Mouse (Mus musculus): ENCODE results near the gene Rpl4. TPM values are rescaled to one million over a fixed set of nuclear protein-coding genes. Genes with fewer than 3 reads are reported as not detected.
A peak's percentile ranks its signal among the peaks of the same experiment; 100 is the strongest.
"Not testable (repeated sequence)": the region's sequence is repeated elsewhere in the genome, so short reads cannot be mapped to it uniquely, and the experiment has no call there.

Rpl4 gene
- 1,103 and 1,131 TPM in 2 replicates for polyA plus RNA-seq (2014; fragmentation: Nextera tagmentation; extraction: Ambion mirVana)

DNA sequence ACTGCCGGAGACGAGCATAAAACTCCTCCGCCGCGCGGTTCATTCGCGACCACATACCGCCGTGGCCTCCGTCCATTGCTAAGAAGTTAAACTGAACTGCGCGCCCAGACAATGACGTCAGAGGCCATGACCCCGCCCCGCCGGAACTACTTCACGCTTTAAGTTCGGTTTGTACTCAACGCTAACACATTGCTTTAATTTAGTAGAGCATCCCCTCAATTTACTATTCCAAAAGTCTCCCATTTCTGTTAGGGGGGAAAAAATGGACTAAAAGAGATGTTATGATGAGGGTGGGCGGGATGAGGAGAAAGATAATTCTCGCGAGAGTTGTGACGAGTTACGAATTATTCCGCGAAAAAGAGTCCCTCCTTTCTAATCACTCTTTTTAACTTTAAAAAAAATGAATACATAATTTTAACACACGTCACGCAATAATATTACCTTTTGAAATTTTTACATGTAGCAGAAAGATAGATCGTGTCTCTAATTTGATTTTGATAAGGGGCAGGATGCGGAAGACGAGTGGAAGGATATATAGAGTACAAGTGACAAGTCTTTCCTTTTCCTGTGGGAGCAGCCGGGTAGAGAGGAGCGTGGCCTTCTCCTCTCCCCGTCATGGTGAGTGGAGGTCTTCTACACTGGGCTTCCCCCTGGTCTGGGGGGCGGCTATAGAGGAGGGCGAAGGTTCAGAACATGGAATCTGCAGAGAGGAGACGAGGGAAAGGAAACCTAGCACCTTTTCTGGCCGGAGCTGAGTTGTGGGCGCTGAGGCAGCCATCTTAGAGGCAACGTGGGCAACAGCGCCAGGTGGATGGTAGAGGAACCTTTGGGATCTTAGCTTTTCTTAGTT, at the start of gene Rpl4, which contains the start of gene Zwilch:
Rpl4 (plus strand) TSS at position 560 of the 850 bp plus-strand sequence.
Zwilch (minus strand) TSS at position 289 of the 850 bp plus-strand sequence.
- peak within 1 kb of the TSS; percentile 85 for H3K27ac ChIP-seq (ENCODE audit: low read depth, low read length)
- H3K4me1 ChIP-seq (ENCODE audit: control insufficient read depth, insufficient read depth, low read length), result peaks cover 13% of the 10 kb centered on the region
- peak; percentile 85 for ATAC-seq (ENCODE audit: low FRiP score)
- H3K36me3 ChIP-seq (ENCODE audit: control insufficient read depth, insufficient read depth, low read length), result peaks cover 25% of the 10 kb centered on the region
- peak within 1 kb of the TSS; percentile 75 for H3K4me2 ChIP-seq
- WGBS, result under 1% methylated on average over 42 of the region's 42 CpGs
- peak within 1 kb of the TSS; percentile 95 for H3K9ac ChIP-seq (ENCODE audit: low read length)
- no peaks in the 10 kb centered on the region for H3K27me3 ChIP-seq (ENCODE audit: control insufficient read depth, insufficient read depth, low read length)
- peak within 1 kb of the TSS; percentile 97 for H3K4me3 ChIP-seq (ENCODE audit: low read depth, low read length)
- H3K9me3 ChIP-seq (ENCODE audit: control insufficient read depth, low read length), result no peaks in the 10 kb centered on the region
- peak; percentile 100 for DNase-seq (ENCODE audit: low spot score, missing footprints)

- not testable (repeated sequence) for H3K4me2 ChIP-seq; DNase-seq (ENCODE audit: low spot score, missing footprints); H3K4me1 ChIP-seq (ENCODE audit: control insufficient read depth, insufficient read depth, low read length); H3K27me3 ChIP-seq (ENCODE audit: control insufficient read depth, insufficient read depth, low read length); H3K4me3 ChIP-seq (ENCODE audit: low read depth, low read length); H3K36me3 ChIP-seq (ENCODE audit: control insufficient read depth, insufficient read depth, low read length); ATAC-seq (ENCODE audit: low FRiP score); H3K27ac ChIP-seq (ENCODE audit: low read depth, low read length); H3K9me3 ChIP-seq (ENCODE audit: control insufficient read depth, low read length); H3K9ac ChIP-seq (ENCODE audit: low read length)
- WGBS, result 68% methylated on average over 3 of the region's 3 CpGs
Measured at GRCm38 (mm10) chr9:64124846-64125245, 48.3 kb upstream of the Rpl4 start.

GRCm38 (mm10) chr9:64125307-64125706, 47.9 kb upstream of the Rpl4 start:
- no peak for ATAC-seq (ENCODE audit: low FRiP score)
- Histone ChIP-seq H3K4me3 (ENCODE audit: low read depth, low read length) (no peak overlapping the region), H3K4me1 (ENCODE audit: control insufficient read depth, insufficient read depth, low read length) (no peaks in the 10 kb centered on the region), H3K9ac (ENCODE audit: low read length) (no peak overlapping the region), H3K9me3 (ENCODE audit: control insufficient read depth, low read length) (no peaks in the 10 kb centered on the region), H3K4me2 (no peak overlapping the region), H3K36me3 (ENCODE audit: control insufficient read depth, insufficient read depth, low read length) (no peaks in the 10 kb centered on the region), H3K27ac (ENCODE audit: low read depth, low read length) (no peak overlapping the region), H3K27me3 (ENCODE audit: control insufficient read depth, insufficient read depth, low read length) (no peaks in the 10 kb centered on the region)
- DNase-seq (ENCODE audit: low spot score, missing footprints), result no peak
- 93% methylated on average over 3 of the region's 3 CpGs for WGBS

DNA sequence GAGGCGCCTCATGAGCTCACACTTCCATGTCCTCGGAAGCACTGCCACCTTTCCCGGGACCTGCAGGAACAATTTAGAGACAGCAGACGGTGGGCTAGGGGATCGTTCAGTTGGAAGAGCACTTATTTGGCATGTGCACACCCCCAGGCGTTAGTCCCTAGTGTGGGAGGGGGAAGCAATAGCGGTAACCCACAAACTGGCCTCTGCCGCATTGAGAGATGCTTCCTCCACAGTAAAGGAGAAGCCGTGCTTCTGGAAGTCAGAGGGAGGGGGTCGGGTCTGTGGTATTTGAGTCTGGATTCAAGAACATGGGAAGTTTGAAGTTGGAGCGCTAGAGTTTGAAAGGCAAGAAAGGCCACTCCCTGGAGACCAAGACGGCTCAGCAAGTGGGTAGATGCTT, 47.1 kb upstream of the Rpl4 start:
- Histone ChIP-seq H3K4me2 (no peak overlapping the region), H3K9me3 (ENCODE audit: control insufficient read depth, low read length) (no peaks in the 10 kb centered on the region), H3K36me3 (ENCODE audit: control insufficient read depth, insufficient read depth, low read length) (no peaks in the 10 kb centered on the region), H3K4me3 (ENCODE audit: low read depth, low read length) (no peak overlapping the region), H3K27me3 (ENCODE audit: control insufficient read depth, insufficient read depth, low read length) (no peaks in the 10 kb centered on the region), H3K27ac (ENCODE audit: low read depth, low read length) (no peak overlapping the region), H3K9ac (ENCODE audit: low read length) (no peak overlapping the region), H3K4me1 (ENCODE audit: control insufficient read depth, insufficient read depth, low read length) (no peaks in the 10 kb centered on the region)
- DNase-seq (ENCODE audit: low spot score, missing footprints) (no peak), ATAC-seq (ENCODE audit: low FRiP score) (no peak)
- 73% methylated on average over 12 of the region's 12 CpGs for WGBS

DNA sequence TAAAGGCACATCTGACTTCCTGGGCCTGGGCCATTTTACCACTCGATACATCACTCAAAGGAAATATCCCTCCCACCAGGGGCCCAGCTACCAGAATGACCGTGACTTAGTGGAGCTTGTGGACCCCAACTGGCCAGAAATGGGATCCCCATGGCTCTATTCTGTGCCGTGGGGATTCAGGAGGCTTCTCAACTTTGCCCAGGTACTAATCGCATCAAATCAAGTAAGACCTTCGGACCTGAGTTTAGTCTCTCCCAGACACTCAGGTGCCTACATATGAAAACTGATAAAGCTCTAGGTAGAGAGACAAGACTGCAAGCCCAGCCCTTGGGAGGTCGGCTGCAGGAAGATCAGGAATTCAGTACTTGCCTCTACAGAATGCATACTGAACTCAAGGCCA, 41.6 kb upstream of the Rpl4 start:
- no peaks in the 10 kb centered on the region for H3K9me3 ChIP-seq (ENCODE audit: control insufficient read depth, low read length)
- H3K4me2 ChIP-seq, result no peak overlapping the region
- H3K4me3 ChIP-seq (ENCODE audit: low read depth, low read length), result no peak overlapping the region
- no peak overlapping the region for H3K9ac ChIP-seq (ENCODE audit: low read length)
- DNase-seq (ENCODE audit: low spot score, missing footprints), result no peak
- no peaks in the 10 kb centered on the region for H3K4me1 ChIP-seq (ENCODE audit: control insufficient read depth, insufficient read depth, low read length)
- 92% methylated on average over 6 of the region's 6 CpGs for WGBS
- ATAC-seq (ENCODE audit: low FRiP score), result no peak
- H3K36me3 ChIP-seq (ENCODE audit: control insufficient read depth, insufficient read depth, low read length), result no peaks in the 10 kb centered on the region; the same call in 1 of the 2 replicates
- no peak overlapping the region for H3K27ac ChIP-seq (ENCODE audit: low read depth, low read length)
- no peaks in the 10 kb centered on the region for H3K27me3 ChIP-seq (ENCODE audit: control insufficient read depth, insufficient read depth, low read length)

DNA sequence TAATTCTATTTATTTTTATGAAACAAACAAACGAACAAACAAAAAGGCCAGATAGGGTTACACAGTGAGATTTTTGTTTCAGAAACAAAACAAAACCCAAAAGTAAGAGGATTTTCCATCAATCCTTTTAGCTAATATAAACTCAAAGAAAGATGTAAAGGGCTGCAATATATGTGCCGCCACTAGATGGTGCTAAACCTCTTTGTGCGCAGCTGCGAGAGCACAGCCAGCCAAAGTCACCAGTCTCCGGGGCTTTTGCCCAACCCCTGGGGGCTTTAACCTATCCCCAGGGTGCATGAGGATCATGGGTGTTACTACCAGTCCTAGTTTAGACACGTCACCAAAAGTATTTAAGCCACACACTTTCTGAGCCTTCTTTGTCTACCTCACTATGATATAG, 34.3 kb upstream of the Rpl4 start:
- H3K27me3 ChIP-seq (ENCODE audit: control insufficient read depth, insufficient read depth, low read length); H3K27ac ChIP-seq (ENCODE audit: low read depth, low read length); H3K36me3 ChIP-seq (ENCODE audit: control insufficient read depth, insufficient read depth, low read length); H3K9ac ChIP-seq (ENCODE audit: low read length); H3K4me1 ChIP-seq (ENCODE audit: control insufficient read depth, insufficient read depth, low read length); H3K9me3 ChIP-seq (ENCODE audit: control insufficient read depth, low read length); ATAC-seq (ENCODE audit: low FRiP score); H3K4me2 ChIP-seq; H3K4me3 ChIP-seq (ENCODE audit: low read depth, low read length): not testable (repeated sequence)
- DNase-seq (ENCODE audit: low spot score, missing footprints), result peak; percentile 91
- 11% methylated on average over 6 of the region's 6 CpGs for WGBS

DNA sequence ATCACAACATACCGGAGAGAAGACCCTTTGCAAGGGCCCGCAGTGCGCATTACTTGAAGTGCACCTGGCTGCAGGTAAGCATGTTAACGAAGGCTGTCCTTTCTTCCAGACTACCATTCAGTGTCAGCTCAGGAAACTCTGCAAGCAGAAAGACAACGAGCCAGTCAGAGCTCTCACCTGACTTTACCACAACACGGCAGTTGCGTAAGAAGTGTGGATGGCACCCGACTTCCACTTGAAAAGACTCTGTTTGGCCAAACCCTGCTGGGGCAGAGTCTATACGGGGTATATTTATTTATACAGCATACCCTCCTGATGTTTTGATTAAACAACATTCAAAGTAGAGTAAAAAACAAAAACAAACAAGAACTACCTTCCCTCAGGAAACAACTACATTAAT, 33.3 kb upstream of the Rpl4 start:
- Histone ChIP-seq H3K9me3 (ENCODE audit: control insufficient read depth, low read length) (no peaks in the 10 kb centered on the region), H3K36me3 (ENCODE audit: control insufficient read depth, insufficient read depth, low read length) (peaks cover 2% of the 10 kb centered on the region; the same call in 1 of the 2 replicates), H3K4me1 (ENCODE audit: control insufficient read depth, insufficient read depth, low read length) (no peaks in the 10 kb centered on the region), H3K4me3 (ENCODE audit: low read depth, low read length) (no peak overlapping the region), H3K9ac (ENCODE audit: low read length) (no peak overlapping the region), H3K27ac (ENCODE audit: low read depth, low read length) (no peak overlapping the region), H3K4me2 (no peak overlapping the region), H3K27me3 (ENCODE audit: control insufficient read depth, insufficient read depth, low read length) (no peaks in the 10 kb centered on the region)
- 93% methylated on average over 9 of the region's 9 CpGs for WGBS
- DNase-seq (ENCODE audit: low spot score, missing footprints) (no peak), ATAC-seq (ENCODE audit: low FRiP score) (no peak)

- DNase-seq (ENCODE audit: low spot score, missing footprints) (no peak), ATAC-seq (ENCODE audit: low FRiP score) (no peak)
- Histone ChIP-seq H3K4me2 (no peak overlapping the region), H3K27ac (ENCODE audit: low read depth, low read length) (no peak overlapping the region), H3K4me3 (ENCODE audit: low read depth, low read length) (no peak overlapping the region), H3K9ac (ENCODE audit: low read length) (no peak overlapping the region), H3K9me3 (ENCODE audit: control insufficient read depth, low read length) (no peaks in the 10 kb centered on the region), H3K27me3 (ENCODE audit: control insufficient read depth, insufficient read depth, low read length) (no peaks in the 10 kb centered on the region), H3K36me3 (ENCODE audit: control insufficient read depth, insufficient read depth, low read length) (peaks cover 6% of the 10 kb centered on the region), H3K4me1 (ENCODE audit: control insufficient read depth, insufficient read depth, low read length) (no peaks in the 10 kb centered on the region)
- WGBS, result 100% methylated on average over 1 of the region's 1 CpGs
Measured at GRCm38 (mm10) chr9:64156641-64157040, 16.5 kb upstream of the Rpl4 start.

- ATAC-seq (ENCODE audit: low FRiP score), result no peak
- Histone ChIP-seq H3K9me3 (ENCODE audit: control insufficient read depth, low read length) (no peaks in the 10 kb centered on the region), H3K4me2 (no peak overlapping the region), H3K27ac (ENCODE audit: low read depth, low read length) (no peak overlapping the region), H3K36me3 (ENCODE audit: control insufficient read depth, insufficient read depth, low read length) (peaks cover 2% of the 10 kb centered on the region), H3K4me3 (ENCODE audit: low read depth, low read length) (no peak overlapping the region), H3K4me1 (ENCODE audit: control insufficient read depth, insufficient read depth, low read length) (no peaks in the 10 kb centered on the region), H3K27me3 (ENCODE audit: control insufficient read depth, insufficient read depth, low read length) (no peaks in the 10 kb centered on the region), H3K9ac (ENCODE audit: low read length) (no peak overlapping the region)
- 92% methylated on average over 5 of the region's 5 CpGs for WGBS
- DNase-seq (ENCODE audit: low spot score, missing footprints), result no peak
Measured at GRCm38 (mm10) chr9:64160471-64160870, 12.7 kb upstream of the Rpl4 start.
